Mouse (Mus musculus) thymus, postnatal 4 days (tissue): ENCODE measurements around the gene Atp2a2.

ENCODE experiments used
- DNase-seq: peaks from one replicate; pipeline ENCODE4 v3.0.0; 2021

Atp2a2 gene

GRCm38 (mm10) chr5:122519043-122519660, 17.1 kb upstream of the Atp2a2 start:
- DNase-seq = no peak

DNA sequence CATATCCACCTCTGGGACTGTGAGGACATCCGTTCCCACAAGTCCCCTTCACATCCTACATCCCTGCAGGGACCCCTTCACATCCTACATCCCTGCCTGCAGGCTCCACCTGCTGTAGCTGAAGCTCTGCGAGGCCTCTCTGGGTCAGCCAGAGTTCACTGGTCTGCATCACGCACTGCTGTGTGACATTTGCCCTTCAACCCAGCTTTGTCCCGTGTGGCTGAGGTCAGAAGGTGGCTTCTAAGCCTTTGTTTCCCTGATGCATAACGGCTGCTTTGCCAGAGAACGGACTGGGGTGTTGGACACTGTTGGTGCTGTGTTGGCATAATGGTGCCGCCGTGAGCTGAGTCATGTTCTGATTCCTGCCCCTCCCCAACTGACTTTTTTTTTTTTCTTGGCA, 16.2 kb upstream of the Atp2a2 start:
- no peak for DNase-seq

- DNase-seq = no peak
Measured at GRCm38 (mm10) chr5:122516901-122517300, 14.9 kb upstream of the Atp2a2 start.

DNA sequence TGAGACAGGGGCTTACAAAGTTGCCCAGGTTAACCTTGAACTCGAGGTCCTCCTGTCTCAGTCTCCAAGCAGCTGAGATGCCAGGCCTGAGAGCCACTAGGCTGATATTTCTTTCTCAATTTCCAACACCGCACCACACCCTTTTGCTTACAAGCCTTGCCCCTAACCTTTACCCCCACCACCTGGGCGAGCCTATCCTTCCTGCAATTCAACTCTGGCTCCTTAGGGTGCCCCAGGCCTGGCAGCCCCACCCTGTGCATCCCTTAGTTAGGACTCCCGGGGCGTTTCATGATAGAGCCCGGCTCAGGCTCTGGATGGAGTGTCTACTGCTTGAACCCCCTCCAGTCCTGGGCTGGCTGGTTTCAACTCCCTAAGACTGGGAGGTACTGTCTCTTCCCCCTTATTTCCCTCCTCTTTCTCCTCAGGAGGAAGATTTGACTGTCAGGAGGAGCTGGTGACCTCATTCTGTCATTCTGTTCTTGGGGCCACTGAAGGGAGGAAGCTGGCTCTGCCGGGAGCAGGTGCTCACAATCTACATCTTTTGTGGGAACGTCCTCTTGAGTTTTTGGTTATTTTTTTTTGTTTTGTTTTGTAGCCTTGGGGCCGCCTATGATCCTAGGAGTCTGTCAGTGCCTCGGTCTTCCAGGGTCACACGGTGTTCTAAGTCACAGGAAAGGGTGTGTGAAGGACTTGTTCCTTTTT, 14.2 kb upstream of the Atp2a2 start:
- DNase-seq = peak; percentile 38

DNA sequence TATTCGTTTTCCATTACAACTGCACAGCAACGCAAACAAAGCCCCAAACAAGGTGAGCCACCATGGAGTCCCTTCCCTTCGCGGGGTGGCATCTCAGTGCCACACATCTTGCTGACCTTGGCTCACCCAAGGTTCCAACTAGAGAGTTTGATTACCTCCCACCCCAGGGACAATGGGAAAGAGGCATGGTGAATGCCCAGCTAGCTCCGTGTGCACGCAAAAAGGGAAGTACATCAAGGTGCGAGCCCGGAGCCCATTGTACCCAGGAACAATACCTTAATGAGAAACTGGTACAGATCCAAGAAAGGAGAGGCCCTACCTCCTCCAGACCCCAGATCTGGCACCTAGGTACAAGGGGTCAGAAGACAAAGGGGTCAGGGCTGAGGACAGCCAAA, 12.1 kb upstream of the Atp2a2 start:
- DNase-seq = no peak

DNA sequence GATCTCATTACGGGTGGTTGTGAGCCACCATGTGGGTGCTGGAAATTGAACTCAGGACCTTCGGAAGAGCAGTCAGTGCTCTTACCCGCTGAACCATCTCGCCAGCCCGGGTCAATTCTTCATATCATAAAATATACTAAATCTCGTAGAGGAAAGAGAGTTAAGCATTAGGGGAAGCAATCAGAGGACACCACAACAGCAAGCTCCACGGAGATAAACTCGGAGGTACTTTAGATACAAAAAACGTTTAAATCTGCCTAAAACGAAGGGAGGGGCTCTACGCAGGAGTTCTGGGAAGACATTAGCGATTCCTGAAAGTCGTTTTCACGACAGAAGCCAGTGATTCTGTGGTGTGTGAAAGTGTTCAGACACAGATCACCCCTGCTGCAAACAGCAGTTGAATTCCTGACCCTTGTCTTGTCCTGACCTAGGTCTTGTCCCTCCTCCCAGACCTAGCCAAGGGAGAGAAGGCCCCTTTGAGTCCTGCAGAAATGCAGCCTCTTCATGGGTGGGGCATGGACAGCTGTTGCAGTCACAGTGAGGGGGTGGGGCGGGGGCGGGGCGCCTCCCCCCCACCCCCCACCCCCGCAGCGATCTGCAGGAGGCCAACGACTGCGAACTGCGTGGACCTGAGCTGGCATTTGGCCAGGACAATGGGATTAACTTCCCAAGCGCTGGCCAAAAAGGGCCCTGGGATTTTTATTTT, 11.5 kb upstream of the Atp2a2 start:
- DNase-seq = no peak

- no peak for DNase-seq
Measured at GRCm38 (mm10) chr5:122512011-122512410, 10.0 kb upstream of the Atp2a2 start.

DNA sequence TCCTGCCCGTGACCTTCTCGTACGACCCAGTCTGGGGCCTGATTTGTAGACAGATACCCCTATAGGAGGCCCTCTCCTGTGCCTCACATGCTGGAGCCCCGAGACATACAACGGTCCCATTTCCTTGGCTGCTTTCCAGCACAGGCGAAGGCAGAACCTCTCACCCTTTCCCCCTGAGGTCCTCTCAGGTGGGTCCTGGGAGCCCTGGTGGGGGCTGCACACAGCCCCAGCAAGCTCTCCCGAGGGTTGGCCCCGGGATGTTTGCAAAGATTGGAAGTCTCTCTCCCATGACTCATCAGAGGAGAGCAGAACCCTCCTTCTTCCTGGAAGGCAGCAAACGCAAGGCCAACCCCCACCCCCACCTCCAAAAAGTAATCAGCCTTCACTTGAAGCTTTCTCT, 9.4 kb upstream of the Atp2a2 start:
- DNase-seq = peak; percentile 30

- DNase-seq = no peak
Measured at GRCm38 (mm10) chr5:122510651-122511157, 8.7 kb upstream of the Atp2a2 start.

DNA sequence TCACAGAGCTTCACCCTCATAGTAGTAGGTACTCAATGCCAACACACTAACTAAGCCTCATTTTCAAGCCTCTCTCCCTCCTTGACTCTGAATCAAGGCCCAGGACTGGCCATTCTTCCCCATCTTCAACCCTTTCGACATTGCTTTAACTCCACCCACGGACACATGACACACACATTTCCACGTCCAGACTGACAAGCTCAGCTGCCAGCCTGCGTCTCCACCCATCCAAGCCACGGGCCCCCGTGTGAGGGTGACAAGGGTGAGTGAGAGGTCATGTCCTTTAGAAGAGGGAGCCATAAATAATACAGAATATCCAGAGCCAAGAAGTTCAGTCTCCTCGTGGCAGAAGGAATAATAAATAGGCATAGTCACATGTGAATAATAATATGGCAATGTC, 7.6 kb upstream of the Atp2a2 start:
- DNase-seq = no peak

GRCm38 (mm10) chr5:122508861-122509306, 6.9 kb upstream of the Atp2a2 start:
- no peak for DNase-seq

DNA sequence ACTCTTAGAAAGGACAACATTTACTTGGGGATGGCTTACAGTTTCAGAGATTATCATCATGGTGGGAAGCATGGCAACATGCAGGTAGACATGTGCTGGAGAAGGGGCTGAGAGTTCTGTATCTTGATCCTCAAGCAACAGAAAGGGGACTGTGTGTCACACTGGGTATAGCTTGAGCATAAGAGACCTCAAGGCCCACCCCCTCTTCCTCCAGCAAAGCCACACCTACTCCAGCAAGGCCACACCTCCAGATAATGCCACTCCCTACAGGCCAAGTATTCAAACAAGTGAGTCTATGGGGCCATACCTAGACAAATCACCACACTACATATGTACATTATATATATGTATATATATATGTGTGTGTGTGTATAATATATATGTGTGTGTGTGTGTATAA, 5.4 kb upstream of the Atp2a2 start:
- DNase-seq = no peak

GRCm38 (mm10) chr5:122506462-122506861, 4.4 kb upstream of the Atp2a2 start:
- DNase-seq = no peak

DNA sequence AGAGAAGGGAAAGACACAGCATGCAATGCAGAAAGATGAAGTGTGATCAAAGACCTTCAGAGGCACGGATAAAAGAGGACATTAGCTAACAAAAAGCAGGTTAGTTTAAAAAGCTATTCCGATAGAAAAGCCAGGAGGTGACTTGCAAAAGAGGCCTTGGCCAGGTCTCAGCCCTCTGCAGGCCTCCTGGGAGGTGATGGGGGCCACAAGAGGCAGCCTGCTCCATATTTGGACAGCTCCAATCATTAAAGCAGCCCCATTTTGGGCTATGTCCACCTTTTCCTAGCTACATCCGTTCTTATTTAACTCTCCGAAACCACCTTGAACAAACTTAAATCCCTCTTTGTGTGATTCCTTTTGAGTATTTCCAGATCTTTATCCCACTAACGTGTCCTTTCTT, 3.5 kb upstream of the Atp2a2 start:
- DNase-seq = no peak

DNA sequence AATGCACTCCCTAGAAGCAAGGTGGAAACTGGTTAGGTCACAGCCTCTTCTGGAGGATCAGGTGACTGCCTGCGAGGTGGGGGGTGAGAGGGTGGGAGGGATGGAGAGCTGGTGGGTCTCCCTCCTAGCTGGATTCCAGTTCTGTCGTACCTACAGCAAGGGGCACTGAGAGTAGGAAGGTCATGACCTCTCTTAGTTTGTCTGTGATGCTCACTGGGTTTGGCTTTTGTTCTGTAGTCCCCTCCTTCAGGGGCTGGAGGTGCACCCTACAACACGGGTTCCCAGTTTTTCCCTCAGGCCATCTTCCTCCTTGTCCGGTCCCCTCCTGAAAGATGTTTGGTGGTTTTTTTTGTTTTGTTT, 1.7 kb upstream of the Atp2a2 start:
- DNase-seq = no peak

DNA sequence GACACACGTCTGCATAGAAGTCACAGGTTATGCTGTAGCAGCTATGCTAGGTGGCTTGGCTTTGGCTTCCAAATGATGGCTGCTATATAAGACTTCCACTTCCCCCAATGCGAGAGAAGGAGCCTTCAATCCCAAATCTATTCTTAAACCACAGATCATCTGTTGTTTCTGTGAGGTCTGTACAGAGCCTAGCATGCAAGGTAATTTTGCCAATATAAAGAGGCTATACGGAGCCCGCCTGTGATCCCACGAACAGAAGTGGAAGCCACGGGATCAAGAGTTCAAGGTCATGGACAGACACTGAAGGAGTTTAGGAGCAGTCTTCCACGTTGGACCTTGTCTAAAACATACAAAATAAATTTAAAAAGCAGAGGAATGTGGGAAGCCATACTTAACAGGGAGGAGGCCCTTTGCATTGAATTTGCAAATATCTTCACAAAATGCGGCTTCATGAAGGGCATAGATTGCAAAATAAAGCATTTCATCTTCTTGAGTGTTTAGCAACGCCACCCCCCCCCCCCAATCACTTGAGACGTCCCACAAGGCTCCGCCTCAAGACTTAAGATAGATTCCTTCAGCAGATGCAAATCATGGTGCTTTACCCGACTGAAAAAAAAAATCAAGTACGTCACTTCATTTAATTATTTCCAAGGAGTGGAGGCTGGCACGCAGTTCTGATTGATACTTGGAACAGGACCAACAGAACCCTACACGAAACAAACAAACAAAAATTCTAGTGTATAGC, 1.2 kb upstream of the Atp2a2 start:
- DNase-seq = no peak

DNA sequence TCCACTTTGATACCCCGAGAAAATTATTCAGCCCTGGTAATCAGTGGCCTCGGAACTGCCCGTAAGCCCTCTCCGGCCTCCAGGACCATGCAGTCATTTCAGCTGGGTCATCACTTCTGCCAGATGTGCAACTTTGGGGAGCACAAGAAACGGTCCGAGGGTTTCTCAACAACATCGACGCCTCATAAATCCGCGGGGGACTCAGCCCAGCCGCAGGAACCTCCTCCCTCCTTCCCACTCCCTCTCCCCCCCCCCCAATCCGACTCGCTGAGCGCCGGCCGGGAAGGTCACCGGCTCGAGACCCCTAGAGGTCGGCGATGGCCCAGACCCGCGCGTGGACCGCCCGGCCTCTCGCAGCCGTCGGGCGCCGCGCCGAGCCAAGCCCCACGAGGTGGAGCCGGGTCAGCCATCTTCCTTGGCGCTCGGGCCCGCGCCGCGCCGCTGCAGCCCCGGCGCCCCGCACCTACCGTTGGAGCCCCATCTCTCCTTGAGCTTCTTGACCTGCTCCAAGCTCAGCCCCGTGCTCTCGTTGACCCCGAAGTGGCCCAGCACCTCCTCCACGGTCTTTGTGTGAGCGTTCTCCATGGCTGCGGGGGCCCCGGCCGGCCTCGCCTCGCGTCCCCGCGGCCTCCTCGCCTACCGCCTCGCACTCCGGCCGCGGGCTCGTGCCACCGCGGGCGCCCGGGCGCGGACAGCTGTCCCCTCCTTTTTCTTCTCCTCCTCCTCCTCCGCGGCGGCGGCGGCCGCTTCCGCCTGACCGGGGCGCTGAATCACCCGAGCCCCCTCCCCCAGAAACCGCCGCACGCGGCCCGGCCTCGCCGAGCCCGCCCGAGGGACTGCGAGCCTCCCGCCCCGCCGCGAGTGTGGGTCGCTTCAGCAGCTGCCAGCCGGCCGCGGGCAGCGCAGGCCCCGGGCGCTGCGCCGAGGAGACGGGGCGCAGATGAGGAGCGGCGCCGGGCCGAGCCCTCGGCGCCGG, 636 bp downstream of the Atp2a2 start:
- peak; percentile 70 for DNase-seq

- DNase-seq = no peak
Measured at GRCm38 (mm10) chr5:122500563-122500962, 1.5 kb downstream of the Atp2a2 start.

DNA sequence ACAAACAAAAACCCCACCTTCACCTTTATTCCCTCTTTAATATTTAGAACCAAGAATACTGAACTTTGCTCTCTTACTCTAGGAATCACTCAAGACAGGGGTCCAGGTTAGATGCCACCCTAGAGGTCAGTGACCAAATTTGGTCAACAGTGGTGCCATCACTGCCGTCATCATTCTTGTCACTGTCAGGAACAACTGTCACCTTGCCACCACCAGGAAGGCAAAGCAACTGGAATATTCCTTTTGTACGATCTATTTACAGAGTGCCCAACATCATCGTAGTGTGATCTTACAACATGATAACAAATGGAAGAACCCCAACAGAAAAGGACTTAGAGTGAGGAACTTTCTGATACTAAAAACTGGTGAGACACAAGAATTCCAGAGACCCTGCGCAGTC, 1.9 kb downstream of the Atp2a2 start:
- DNase-seq = no peak

DNA sequence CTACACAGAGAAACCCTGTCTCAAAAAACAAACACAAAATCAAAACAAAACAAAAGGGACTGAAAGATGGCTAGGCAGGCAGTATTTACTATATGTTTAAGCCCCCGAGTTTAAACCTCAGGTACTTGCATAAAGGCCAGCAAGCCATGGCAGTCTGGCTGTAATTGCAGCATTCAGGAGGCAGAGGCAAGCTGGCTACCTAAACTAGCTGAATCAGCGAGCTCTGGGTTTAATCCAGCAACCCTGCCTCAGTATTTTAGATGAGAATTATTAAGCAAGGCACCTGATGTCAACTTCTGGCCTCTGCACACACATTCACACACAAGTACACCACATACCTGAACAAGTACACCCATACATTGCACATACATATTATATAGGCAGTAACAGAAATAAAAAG, 4.0 kb downstream of the Atp2a2 start:
- no peak for DNase-seq

DNA sequence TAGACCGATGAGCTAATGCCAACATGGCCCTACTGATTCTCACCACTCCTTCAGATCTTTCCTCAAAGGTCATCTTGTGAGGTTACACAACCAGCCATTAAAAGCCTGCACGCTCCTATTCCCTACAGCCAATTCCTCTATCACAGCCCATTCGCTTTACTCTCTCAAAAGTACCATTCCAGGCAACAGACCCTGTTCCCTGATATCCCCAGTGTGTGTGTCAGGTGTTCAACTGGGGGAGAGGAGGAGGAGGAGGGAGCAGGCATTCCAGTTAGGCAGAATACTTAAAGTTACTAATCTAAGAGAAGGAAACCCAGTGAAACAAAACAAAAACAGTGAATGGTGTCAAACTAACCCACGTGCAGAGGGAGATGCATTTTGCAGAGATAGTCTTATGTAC, 5.0 kb downstream of the Atp2a2 start:
- no peak for DNase-seq

DNA sequence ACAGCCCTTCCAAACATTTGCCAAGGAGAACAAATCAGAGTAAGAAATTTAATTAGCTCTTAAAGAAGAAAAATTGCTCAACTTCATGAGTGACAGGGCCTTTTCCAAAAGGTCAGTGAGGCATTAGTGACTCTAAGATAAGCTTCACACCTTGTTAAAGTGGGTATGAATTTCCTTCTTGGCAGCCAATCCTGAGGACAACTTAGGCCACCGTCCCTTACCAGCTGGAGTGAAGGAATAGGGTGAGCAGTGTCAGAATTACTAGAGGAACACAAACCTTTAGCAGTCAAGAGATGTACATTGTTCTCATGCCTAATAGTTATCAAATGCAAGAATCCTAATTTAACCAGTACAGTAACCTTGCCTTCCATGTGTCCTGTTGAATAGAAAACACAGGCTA, 7.6 kb downstream of the Atp2a2 start:
- no peak for DNase-seq
